Mouse (Mus musculus) bone marrow macrophage, adult 2 months (primary cell): ENCODE results near the gene Enpp6. TPM values are rescaled to one million over a fixed set of nuclear protein-coding genes. Genes with fewer than 3 reads are reported as not detected.

Experiments
- H3K27ac ChIP-seq: 2 replicates; pipeline ENCODE4 v1.5.1; 2012; ENCODE audit warnings: low read depth, low read length; ENCODE audit not compliant: insufficient read depth
- H3K4me1 ChIP-seq: 2 replicates; pipeline ENCODE4 v1.6.1; 2012; ENCODE audit warnings: low read length; ENCODE audit not compliant: control insufficient read depth, insufficient read depth
- H3K4me3 ChIP-seq: 2 replicates; pipeline ENCODE4 v1.5.1; 2012; ENCODE audit warnings: mild to moderate bottlenecking, low read length, moderate library complexity; ENCODE audit not compliant: insufficient read depth
- CTCF ChIP-seq: IDR thresholded peaks from 2 replicates; pipeline ENCODE4 v1.5.1; 2012; ENCODE audit warnings: low read depth, mild to moderate bottlenecking, low read length, moderate library complexity
- POLR2A ChIP-seq: IDR thresholded peaks from 2 replicates; pipeline ENCODE4 v1.6.1; 2012; ENCODE audit warnings: mild to moderate bottlenecking, low read depth, low read length, borderline replicate concordance
- polyA plus RNA-seq: library from polyadenylated mRNA; stranded (reverse); fragments of >200 nt; gene quantifications from 2 replicates; pipeline ENCODE4 v1.2.4, GENCODE M21; 2012; ENCODE audit not compliant: missing spikeins, insufficient read depth, insufficient read length

The Enpp6 gene
- polyA plus RNA-seq, 1 experiment = 0.36 TPM

DNA sequence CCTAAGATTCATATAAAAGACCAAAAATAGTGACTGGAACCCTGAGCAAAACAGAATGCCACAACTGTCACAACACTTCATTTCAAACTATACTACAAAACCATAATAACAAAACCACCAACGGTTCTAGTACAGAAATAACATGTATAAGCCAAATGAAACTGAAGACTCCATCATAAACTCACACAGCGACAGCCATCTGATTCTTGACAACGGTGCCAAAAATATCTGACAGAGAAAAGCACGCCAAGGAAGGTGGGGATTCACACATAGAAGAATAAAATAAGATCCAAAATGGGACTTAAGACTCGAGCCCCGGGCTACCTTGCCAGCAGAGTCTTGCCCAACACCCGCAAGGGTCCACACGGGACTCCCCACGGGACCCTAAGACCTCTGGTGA is 158.6 kb downstream of the Enpp6 start:
- no peaks in the 10 kb centered on the region for H3K4me1 ChIP-seq

More for the DNA sequence above, 158.6 kb downstream of the Enpp6 start:
- H3K27ac ChIP-seq = no peak overlapping the region
- TF ChIP-seq POLR2A = no peak
- TF ChIP-seq CTCF = no peak
- no peak overlapping the region for H3K4me3 ChIP-seq

Other genes with a start within 250 kb of the Enpp6 start
- gene Irf2, start 247.2 kb upstream of the Enpp6 start, polyA plus RNA-seq = 107 and 110 TPM in 2 replicates